Mouse (Mus musculus): Measurements from ENCODE around the gene Olfr1013.

DNA sequence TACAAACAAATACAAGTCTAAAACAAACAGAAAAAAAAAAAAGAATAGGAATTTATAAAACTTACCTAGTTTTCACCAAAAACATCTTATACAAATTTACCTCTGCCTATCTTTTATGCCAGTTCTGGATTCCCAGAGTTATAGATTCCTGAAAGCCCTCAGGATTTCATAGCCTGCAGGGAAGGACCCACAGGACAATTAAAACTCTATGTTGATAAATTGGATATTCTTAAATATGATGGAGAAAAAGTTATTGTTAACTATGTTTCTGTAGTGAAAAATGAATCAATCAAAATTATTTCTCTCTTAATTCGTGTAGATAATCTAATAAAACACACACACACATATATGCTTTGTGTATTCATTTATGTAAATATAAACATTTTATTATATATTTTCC lies 4.2 kb upstream of the Olfr1013 start, which contains the start of gene Olfr1012:
- TF ChIP-seq ZMIZ1 (IDR thresholded peaks at IDR 0.05; ENCODE audit: low read depth, low read length) (no peak), MAX (IDR thresholded peaks at IDR 0.05; ENCODE audit: low read length) (no peak), TBP (conservative IDR thresholded peaks at IDR 0.05; ENCODE audit: low read depth, low read length) (no peak), POLR2A (IDR thresholded peaks at IDR 0.05; ENCODE audit: low read depth, low read length) (no peak), E2F4 (IDR thresholded peaks at IDR 0.05; ENCODE audit: insufficient replicate concordance, low read depth, low read length) (no peak), CTCF (conservative IDR thresholded peaks at IDR 0.05 in 1 of 2, IDR thresholded peaks at IDR 0.05 in 1 of 2; ENCODE audit: low read depth in 2 of 2, low read length in 2 of 2) (no peak), MAFK (IDR thresholded peaks at IDR 0.05; ENCODE audit: insufficient replicate concordance, low read length) (no peak), EP300 (IDR thresholded peaks at IDR 0.05; ENCODE audit: low read length) (no peak), JUND (conservative IDR thresholded peaks at IDR 0.05; ENCODE audit: low read depth, low read length) (no peak), ETS1 (conservative IDR thresholded peaks at IDR 0.05; ENCODE audit: low read depth, low read length) (no peak), USF2 (conservative IDR thresholded peaks at IDR 0.05; ENCODE audit: low read depth, low read length) (no peak), ELF1 (IDR thresholded peaks at IDR 0.05; ENCODE audit: low read depth, low read length) (no peak), ZC3H11A (IDR thresholded peaks at IDR 0.05; ENCODE audit: low read depth, low read length) (no peak)
